Mouse (Mus musculus): ENCODE data around the gene Gfod1. TPM values are rescaled to one million over a fixed set of nuclear protein-coding genes. Genes with fewer than 3 reads are reported as not detected.

Gene Gfod1
- polyA plus RNA-seq, 1 experiment from 2014 or later: 2.4 TPM

DNA sequence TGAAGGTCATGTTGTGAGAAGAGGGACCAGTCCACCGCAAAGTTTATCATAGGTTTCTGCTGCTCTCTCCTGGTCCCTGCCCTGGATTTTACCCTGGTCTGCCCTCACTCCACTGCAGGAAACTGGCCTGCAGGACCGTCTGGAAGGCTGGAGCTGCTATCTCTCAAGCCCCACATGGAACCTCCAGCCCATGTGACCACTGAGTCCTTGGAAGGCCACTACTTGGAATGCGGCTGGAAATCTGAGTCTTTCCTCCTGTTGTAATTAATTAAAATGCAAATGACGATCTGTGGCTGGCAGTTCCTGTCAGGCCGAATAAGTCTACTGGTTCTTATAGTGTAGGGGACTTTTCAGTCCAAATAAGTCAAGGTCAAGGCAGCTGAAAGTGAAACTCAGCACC, 50.4 kb downstream of the Gfod1 start:
- H3K4me2 ChIP-seq: no peak overlapping the region
- H3K36me3 ChIP-seq: no peaks in the 10 kb centered on the region
- H3K4me1 ChIP-seq (replicated peaks): 0 out of 2 replicates have a peak, but pooled peaks cover 4% of the 10 kb centered on the region
- ATAC-seq (ENCODE audit: low FRiP score, low read depth): no peak
- H3K9ac ChIP-seq: no peak overlapping the region
- no peaks in the 10 kb centered on the region for H3K9me3 ChIP-seq
- no peaks in the 10 kb centered on the region for H3K27me3 ChIP-seq
- H3K27ac ChIP-seq (replicated peaks): no peak overlapping the region
- WGBS: 41% methylated on average over 5 of the region's 5 CpGs
- no peak overlapping the region for H3K4me3 ChIP-seq

DNA sequence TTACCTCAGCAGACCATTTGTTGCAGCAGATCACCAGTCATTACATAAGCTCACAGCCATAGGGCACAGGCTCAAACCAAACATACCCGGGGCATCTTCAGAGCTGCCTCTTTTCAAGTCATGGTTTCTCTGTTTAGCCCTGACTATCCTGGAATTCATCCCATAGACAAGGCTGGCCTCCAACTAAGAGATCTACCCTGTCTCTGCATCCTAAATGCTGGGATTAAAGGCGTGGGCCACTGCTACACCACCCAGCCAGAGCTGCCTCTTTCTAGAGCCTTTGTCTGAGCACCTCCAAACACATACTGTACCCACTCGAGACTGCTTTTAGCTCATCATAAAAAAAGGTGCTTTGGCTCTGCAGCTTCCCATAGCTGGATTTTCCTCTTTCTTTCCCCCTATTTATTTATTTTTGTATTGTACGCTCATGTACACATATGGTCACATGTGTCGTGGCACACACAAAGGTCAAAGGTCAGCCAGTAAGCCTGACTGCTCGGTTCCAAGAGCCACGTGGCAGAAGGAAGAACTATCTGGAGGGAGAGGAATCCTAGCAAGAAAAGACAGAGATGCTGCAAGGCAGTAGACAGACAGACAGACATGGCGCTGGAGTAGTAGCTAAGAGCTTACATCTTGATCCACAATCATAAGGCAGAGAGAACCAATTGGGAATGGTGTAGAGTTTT, 51.7 kb downstream of the Gfod1 start:
- H3K36me3 ChIP-seq: no peaks in the 10 kb centered on the region
- no peak overlapping the region for H3K4me2 ChIP-seq
- no peak overlapping the region for H3K9ac ChIP-seq
- 0 out of 2 replicates have a peak, but pooled peaks cover 4% of the 10 kb centered on the region for H3K4me1 ChIP-seq (replicated peaks)
- ATAC-seq (ENCODE audit: low FRiP score, low read depth): no peak
- H3K9me3 ChIP-seq: no peaks in the 10 kb centered on the region
- no peak overlapping the region for H3K4me3 ChIP-seq
- 83% methylated on average over 8 of the region's 8 CpGs for WGBS
- H3K27ac ChIP-seq (replicated peaks): no peak overlapping the region
- H3K27me3 ChIP-seq: no peaks in the 10 kb centered on the region

GRCm38 (mm10) chr13:43251391-43251790, 52.6 kb downstream of the Gfod1 start:
- no peaks in the 10 kb centered on the region for H3K9me3 ChIP-seq
- 61% methylated on average over 12 of the region's 12 CpGs for WGBS
- H3K4me2 ChIP-seq: no peak overlapping the region
- no peaks in the 10 kb centered on the region for H3K36me3 ChIP-seq
- no peak overlapping the region for H3K27ac ChIP-seq (replicated peaks)
- no peak overlapping the region for H3K4me3 ChIP-seq
- H3K27me3 ChIP-seq: no peaks in the 10 kb centered on the region
- ATAC-seq (ENCODE audit: low FRiP score, low read depth): peak; percentile 24; the same call in 1 of the 2 replicates
- 0 out of 2 replicates have a peak, but pooled peaks cover 4% of the 10 kb centered on the region for H3K4me1 ChIP-seq (replicated peaks)
- H3K9ac ChIP-seq: no peak overlapping the region

DNA sequence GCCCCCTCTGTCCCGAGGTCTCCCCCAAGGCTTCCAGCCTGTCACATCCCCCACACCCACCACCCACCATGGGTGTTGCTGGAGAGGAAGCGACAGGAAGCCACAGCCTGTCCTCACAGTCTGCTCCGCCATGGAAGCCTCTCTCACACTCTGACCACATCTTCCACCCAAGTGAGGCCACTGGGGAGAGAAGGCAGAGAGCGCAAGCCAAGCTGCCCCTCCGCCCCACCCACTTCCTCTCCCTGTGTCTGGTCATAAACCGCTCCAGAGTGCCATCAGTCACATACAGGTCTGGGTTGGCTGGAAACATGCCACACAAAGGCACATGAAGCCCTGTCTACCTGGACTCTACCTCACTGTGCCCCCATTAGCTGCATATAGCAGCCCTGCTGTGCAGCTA, 53.3 kb downstream of the Gfod1 start:
- H3K9me3 ChIP-seq: no peaks in the 10 kb centered on the region
- WGBS: 90% methylated on average over 6 of the region's 6 CpGs
- H3K27me3 ChIP-seq: no peaks in the 10 kb centered on the region
- 0 out of 2 replicates have a peak, but pooled peaks cover 4% of the 10 kb centered on the region for H3K4me1 ChIP-seq (replicated peaks)
- ATAC-seq (ENCODE audit: low FRiP score, low read depth): 0 out of 2 replicates have a peak, but pooled peaks have one; percentile 15
- no peak overlapping the region for H3K9ac ChIP-seq
- H3K27ac ChIP-seq (replicated peaks): no peak overlapping the region
- H3K4me2 ChIP-seq: no peak overlapping the region
- no peak overlapping the region for H3K4me3 ChIP-seq
- no peaks in the 10 kb centered on the region for H3K36me3 ChIP-seq

GRCm38 (mm10) chr13:43250106-43250505, 53.9 kb downstream of the Gfod1 start:
- Histone ChIP-seq H3K4me3 (no peak overlapping the region), H3K27ac (replicated peaks) (no peak overlapping the region), H3K4me1 (replicated peaks) (0 out of 2 replicates have a peak, but pooled peaks cover 4% of the 10 kb centered on the region), H3K36me3 (no peaks in the 10 kb centered on the region), H3K9ac (no peak overlapping the region), H3K27me3 (no peaks in the 10 kb centered on the region), H3K9me3 (no peaks in the 10 kb centered on the region), H3K4me2 (no peak overlapping the region)
- 79% methylated on average over 9 of the region's 9 CpGs for WGBS
- ATAC-seq (ENCODE audit: low FRiP score, low read depth): no peak

DNA sequence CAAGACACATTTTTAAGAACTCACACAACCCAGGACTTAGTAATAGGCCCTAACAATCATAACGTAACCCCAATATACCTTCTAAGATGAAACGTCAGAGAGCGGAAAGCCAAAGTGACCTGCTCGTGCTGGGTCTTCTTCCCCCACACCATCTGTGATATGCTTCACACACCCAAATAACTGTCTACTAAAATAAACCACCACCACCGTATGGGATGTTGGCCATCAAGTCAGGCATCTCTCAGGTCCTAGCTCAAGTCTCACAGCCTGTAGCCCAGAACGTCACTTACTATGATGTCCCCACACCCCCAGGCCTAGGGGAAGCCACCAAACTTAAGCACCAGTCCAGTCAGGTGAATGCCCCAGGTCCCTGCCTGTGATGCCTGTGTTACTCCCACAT, 55.6 kb downstream of the Gfod1 start:
- H3K27ac ChIP-seq (replicated peaks): no peak overlapping the region
- H3K4me3 ChIP-seq: no peak overlapping the region
- no peaks in the 10 kb centered on the region for H3K27me3 ChIP-seq
- H3K4me2 ChIP-seq: no peak overlapping the region
- H3K9me3 ChIP-seq: no peaks in the 10 kb centered on the region
- H3K36me3 ChIP-seq: no peaks in the 10 kb centered on the region
- H3K4me1 ChIP-seq (replicated peaks): 0 out of 2 replicates have a peak, but pooled peaks cover 4% of the 10 kb centered on the region
- 90% methylated on average over 6 of the region's 6 CpGs for WGBS
- H3K9ac ChIP-seq: no peak overlapping the region
- no peak for ATAC-seq (ENCODE audit: low FRiP score, low read depth)

- Histone ChIP-seq H3K9me3 (no peaks in the 10 kb centered on the region), H3K4me3 (no peak overlapping the region), H3K4me2 (no peak overlapping the region), H3K9ac (no peak overlapping the region), H3K4me1 (replicated peaks) (0 out of 2 replicates have a peak, but pooled peaks cover 6% of the 10 kb centered on the region), H3K27ac (replicated peaks) (no peak overlapping the region), H3K36me3 (no peaks in the 10 kb centered on the region), H3K27me3 (no peaks in the 10 kb centered on the region)
- ATAC-seq (ENCODE audit: low FRiP score, low read depth): no peak
- WGBS: 97% methylated on average over 4 of the region's 4 CpGs
Measured at GRCm38 (mm10) chr13:43246876-43247275, 57.1 kb downstream of the Gfod1 start.

DNA sequence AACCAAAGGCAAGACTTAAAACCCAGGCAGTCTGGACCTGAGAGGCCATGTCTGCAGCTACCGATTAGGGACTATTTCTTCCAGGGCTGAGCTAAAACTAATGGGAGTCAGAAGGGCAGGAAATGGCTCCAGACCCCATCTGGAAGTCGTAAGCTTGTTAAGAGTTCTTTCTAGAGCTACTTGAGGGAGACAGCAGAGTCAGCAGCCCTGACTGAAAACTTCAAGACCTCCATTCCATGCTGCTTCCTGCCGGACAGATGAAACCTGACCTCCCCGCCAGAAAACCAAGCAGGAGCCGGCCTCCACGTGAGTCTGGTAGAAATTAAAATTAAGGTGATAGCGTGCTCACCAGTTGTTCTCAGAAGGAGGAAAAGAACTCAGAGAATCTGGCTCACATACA, 60.2 kb downstream of the Gfod1 start:
- no peak for ATAC-seq (ENCODE audit: low FRiP score, low read depth)
- Histone ChIP-seq H3K9ac (no peak overlapping the region), H3K27me3 (no peaks in the 10 kb centered on the region), H3K4me1 (replicated peaks) (peaks cover 15% of the 10 kb centered on the region), H3K4me3 (no peak overlapping the region), H3K36me3 (no peaks in the 10 kb centered on the region), H3K27ac (replicated peaks) (no peak overlapping the region), H3K9me3 (no peaks in the 10 kb centered on the region), H3K4me2 (no peak overlapping the region)
- WGBS: 71% methylated on average over 7 of the region's 7 CpGs

- no peak for ATAC-seq (ENCODE audit: low FRiP score, low read depth)
- H3K9ac ChIP-seq: no peak overlapping the region
- no peaks in the 10 kb centered on the region for H3K27me3 ChIP-seq
- no peak overlapping the region for H3K27ac ChIP-seq (replicated peaks)
- WGBS: 96% methylated on average over 3 of the region's 3 CpGs
- no peaks in the 10 kb centered on the region for H3K36me3 ChIP-seq
- no peak overlapping the region for H3K4me3 ChIP-seq
- H3K9me3 ChIP-seq: no peaks in the 10 kb centered on the region
- H3K4me1 ChIP-seq (replicated peaks): peaks cover 15% of the 10 kb centered on the region
- H3K4me2 ChIP-seq: no peak overlapping the region
Measured at GRCm38 (mm10) chr13:43243240-43243639, 60.7 kb downstream of the Gfod1 start.

- Histone ChIP-seq H3K36me3 (no peaks in the 10 kb centered on the region), H3K9ac (no peak overlapping the region), H3K4me2 (no peak overlapping the region), H3K4me1 (replicated peaks) (peaks cover 15% of the 10 kb centered on the region), H3K9me3 (no peaks in the 10 kb centered on the region), H3K27me3 (no peaks in the 10 kb centered on the region), H3K4me3 (no peak overlapping the region), H3K27ac (replicated peaks) (0 out of 2 replicates have a peak overlapping the region, but pooled peaks have one; percentile 7)
- 76% methylated on average over 2 of the region's 2 CpGs for WGBS
- no peak for ATAC-seq (ENCODE audit: low FRiP score, low read depth)
Measured at GRCm38 (mm10) chr13:43241750-43242149, 62.2 kb downstream of the Gfod1 start.

GRCm38 (mm10) chr13:43241069-43241468, 62.9 kb downstream of the Gfod1 start:
- Histone ChIP-seq H3K9me3 (no peaks in the 10 kb centered on the region), H3K36me3 (no peaks in the 10 kb centered on the region), H3K4me3 (no peak overlapping the region), H3K27me3 (no peaks in the 10 kb centered on the region), H3K27ac (replicated peaks) (peak overlapping the region; percentile 42; the same call in 1 of the 2 replicates), H3K4me2 (no peak overlapping the region), H3K9ac (no peak overlapping the region), H3K4me1 (replicated peaks) (peaks cover 16% of the 10 kb centered on the region)
- 9% methylated on average over 1 of the region's 1 CpGs for WGBS
- ATAC-seq (ENCODE audit: low FRiP score, low read depth): no peak

DNA sequence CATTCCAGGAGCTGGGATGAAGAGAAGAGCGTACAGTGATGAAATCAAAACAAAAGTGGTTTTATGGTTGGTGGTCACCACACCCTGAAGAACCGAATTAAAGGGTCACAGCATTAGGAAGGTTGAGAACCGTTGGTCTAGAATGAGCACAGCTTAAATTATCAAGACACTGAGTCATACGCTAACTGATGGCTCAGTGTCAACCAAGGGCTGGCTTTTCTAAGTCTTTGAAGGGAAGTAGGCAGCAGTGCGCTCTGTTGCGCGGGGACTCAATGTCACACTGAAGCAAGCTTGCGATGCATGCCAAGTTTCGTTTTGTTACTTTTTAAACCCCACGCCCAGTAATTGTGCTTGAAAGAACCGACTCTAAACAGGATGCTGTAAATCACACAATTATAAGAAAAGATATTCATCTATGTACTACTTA, 64.2 kb downstream of the Gfod1 start:
- no peak overlapping the region for H3K4me2 ChIP-seq
- H3K9ac ChIP-seq: no peak overlapping the region
- H3K27ac ChIP-seq (replicated peaks): no peak overlapping the region
- 84% methylated on average over 11 of the region's 11 CpGs for WGBS
- no peaks in the 10 kb centered on the region for H3K27me3 ChIP-seq
- no peak overlapping the region for H3K4me3 ChIP-seq
- H3K36me3 ChIP-seq: no peaks in the 10 kb centered on the region
- peaks cover 28% of the 10 kb centered on the region for H3K4me1 ChIP-seq (replicated peaks)
- ATAC-seq (ENCODE audit: low FRiP score, low read depth): no peak
- no peaks in the 10 kb centered on the region for H3K9me3 ChIP-seq
